Mouse (Mus musculus): ENCODE measurements at regions not wholly inside any gene's neighbourhood (a gene's known extent, or its start where the extent isn't known, plus 50 kb on each side); places are given as distances from the start of the nearest gene placed in this dataset.

DNA sequence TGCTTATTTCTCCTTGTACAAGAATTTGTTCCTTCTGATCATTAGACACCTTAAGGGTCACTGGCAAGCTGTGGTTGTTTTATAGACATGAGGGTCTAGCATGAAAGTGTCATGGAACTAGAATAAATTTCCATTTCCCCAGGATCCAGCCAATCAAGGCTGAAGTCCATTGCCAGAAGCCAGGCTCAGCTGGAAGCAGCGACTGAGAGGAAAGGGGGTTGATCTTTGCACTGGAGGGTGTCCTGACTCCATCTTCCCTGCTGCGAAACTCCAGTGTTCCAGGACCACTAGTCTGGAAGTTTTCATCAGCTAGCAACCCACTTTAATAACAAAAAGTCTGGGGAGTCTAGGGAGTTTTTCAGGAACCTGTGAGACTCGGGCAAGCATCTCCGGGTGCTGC, 517.0 kb downstream of the Kcnj2 start:
- DNase-seq = no peak

- DNase-seq = no peak
These were observed 517.6 kb downstream of the Kcnj2 start for GRCm38 (mm10) chr11:111583606-111584005.

GRCm38 (mm10) chr11:111599456-111599855, 533.5 kb downstream of the Kcnj2 start:
- no peak for DNase-seq

DNA sequence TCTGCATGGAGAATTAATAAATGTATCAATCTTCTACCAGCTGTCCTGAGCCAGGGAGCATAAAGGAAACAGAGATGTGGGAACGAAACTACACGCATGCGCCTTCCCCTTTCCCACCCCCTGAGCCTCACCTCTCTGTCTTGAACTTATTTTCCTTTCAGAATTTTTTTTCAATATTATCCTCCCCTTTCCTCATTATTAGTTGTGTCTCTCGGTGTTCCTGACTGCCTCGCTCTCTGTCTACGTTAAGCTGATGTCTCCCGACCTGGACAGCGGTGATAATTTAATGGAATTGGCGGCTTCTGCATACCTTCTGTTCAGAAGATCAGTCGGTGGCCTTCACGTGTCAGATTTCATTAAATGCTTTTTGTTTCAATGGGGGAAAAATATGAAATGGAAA, 539.2 kb downstream of the Kcnj2 start:
- DNase-seq = no peak

DNA sequence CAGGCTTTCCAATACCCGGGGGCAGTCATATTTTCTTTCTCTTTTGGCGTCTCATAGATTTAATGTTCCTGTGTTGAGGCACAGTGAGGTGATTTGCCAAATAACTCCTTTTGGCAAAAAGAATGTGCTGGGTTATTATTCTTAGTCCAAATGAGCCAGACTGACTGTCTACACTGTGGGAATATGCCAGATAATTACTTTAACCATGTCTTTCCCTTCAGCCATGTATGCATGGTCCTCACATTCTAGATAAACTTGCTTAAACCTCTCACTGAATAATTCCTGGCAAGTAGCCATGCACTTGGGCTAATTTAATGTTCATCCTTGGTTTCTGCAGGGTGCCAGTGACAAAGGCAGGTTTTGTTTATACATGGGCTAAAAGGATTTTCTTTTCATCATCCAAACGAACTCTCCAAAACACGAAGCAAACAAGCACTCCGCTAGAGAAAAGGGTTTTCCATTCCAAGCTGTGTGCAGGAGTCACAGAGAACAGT, 544.6 kb downstream of the Kcnj2 start:
- no peak for DNase-seq

GRCm38 (mm10) chr11:111643603-111644002, 577.6 kb downstream of the Kcnj2 start:
- no peak for DNase-seq

DNA sequence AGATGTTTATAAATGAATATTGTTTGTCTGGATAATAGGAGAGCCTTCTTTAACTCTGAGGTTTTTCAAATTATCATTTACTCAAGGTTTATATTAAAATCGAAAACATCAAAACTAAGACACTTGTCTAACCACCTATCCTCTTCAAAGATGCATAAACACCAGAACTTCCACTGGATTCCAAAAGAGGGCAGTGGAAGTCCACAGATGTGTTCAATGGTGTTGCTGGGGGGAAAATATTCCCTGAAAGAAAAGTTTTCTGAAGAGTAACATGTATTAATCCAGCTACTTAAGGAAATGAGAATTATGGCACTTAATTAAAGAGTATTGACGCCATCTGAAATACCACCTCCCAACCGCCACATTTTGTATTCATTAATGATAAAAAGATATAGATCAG, 586.9 kb downstream of the Kcnj2 start:
- DNase-seq = no peak

DNA sequence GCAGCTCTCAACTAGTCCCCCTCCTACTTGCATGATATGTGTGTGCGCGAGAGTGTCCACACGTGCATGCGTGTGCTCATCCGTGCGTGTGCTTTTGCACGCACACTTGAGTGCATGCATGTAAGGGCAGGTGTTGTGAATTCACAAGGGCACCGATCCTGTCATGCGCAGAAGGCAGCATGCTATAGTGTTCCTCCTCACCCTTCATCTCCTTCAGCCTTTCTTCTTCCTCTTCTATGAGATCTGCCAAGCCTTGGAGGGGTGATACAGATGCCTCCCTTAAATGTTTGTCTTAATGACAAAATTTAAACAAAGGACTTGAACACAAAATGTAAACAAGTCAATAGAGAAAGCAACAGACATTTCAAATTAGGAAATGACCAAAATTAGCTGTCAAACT, 591.8 kb downstream of the Kcnj2 start:
- DNase-seq = no peak

DNA sequence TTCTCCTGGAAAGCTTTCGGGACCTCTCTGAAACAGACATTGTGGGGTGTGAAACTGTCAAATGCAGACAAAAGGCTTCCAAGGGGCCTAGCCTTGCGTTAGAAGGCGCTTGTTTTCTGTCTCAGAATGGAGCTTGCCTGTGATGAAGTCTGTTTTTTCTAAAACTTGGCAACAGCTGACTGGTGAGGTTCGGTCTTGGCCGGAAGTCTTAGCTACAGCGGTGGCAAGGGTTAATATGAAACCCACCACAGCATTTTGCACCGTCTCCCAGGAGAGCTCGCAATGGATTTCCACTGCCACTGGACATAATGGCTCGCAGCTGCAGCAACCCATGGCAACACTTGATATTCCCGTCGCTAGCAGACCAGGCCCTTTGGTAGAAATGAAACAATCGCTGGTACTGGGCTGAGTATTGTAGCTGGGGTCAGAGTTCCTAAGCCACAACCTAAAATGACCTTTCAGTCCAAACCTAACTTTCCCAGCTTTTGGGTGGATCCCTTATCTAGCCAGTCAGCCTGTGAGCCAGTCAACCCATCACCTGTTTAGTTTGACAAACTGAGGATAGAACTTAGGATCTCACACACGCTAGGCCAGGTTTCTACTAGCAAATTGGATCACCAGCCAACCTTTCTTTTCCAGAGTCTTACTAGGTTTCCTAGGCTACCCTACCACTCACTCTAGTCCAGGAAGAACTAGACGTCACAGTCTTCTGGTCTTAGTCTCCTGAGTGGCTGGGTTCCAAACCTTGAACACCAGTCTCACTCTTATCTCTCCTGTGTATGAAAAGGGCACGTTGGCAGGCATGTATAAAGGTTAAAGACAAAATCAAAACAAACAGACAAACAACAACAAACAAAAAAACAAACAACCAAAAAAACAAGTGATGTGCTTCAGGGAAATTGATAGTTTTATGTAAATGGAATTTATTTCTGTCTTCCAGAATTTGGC, 592.7 kb downstream of the Kcnj2 start:
- DNase-seq = no peak

GRCm38 (mm10) chr11:111663269-111663668, 597.3 kb downstream of the Kcnj2 start:
- DNase-seq = no peak

- DNase-seq = no peak
These were observed 600.4 kb downstream of the Kcnj2 start for GRCm38 (mm10) chr11:111666336-111666735.

GRCm38 (mm10) chr11:111671865-111672264, 605.9 kb downstream of the Kcnj2 start:
- DNase-seq = no peak

DNA sequence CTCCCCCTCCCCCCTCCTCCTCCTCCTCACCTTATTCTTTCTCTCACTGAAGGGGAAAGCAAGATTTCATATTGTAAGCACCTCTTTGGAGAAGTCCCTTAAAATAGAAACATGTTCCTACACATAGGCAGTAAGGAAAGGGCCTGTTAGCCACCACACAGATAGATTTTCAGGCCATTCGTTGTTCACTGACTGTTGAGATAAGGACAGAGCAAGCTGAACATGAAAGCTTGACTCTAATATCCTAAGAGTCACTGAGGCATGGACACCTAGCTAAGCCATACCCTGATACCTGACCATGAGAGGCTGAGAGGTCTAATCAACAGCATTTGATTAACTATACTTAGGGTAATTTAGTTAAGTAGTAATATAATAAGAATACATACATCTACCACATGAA, 609.7 kb downstream of the Kcnj2 start:
- no peak for DNase-seq

- no peak for DNase-seq
These were observed 616.4 kb downstream of the Kcnj2 start for GRCm38 (mm10) chr11:111682341-111682740.

GRCm38 (mm10) chr11:111683909-111684308, 617.9 kb downstream of the Kcnj2 start:
- no peak for DNase-seq

DNA sequence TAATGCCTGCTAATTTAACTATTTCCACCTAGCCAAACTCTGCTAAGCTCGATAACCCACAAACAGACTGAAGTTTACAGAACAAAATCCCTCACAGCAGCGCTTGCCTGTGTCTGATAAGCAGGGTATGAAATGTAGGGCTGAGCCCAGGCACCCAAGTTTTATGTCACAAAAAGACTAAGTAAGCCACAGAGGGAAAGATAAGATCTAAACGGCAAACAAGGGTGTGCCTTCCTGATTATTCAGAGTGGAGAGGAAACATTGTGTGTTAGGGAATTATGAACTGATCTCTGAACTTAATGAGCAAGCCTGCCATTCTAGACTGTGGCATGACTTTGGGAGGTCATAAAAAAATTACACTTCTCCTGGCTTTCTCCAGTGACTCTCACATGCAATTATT, 621.8 kb downstream of the Kcnj2 start:
- DNase-seq = no peak

GRCm38 (mm10) chr11:111688186-111688860, 622.4 kb downstream of the Kcnj2 start:
- no peak for DNase-seq

DNA sequence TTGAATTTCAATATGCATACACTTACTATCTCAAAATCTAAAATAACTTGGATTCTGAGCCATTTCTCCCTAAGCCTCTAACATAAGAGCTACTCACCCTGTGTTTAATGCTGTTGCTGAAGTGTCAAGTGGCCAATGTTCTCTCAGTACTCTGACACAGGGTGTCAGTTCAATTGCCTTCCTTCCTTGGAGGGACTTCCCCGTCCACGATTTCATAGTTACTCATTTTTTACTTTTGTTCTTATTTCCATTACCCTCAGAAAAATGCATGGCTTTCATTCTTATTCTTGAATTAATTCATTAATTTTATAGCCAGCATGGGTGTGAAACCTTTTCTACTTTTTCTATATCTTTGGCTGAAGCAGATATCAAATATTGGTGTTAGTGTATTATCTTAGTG, 623.9 kb downstream of the Kcnj2 start:
- DNase-seq = no peak

- no peak for DNase-seq
These were observed 625.5 kb downstream of the Kcnj2 start for GRCm38 (mm10) chr11:111691512-111691911.

DNA sequence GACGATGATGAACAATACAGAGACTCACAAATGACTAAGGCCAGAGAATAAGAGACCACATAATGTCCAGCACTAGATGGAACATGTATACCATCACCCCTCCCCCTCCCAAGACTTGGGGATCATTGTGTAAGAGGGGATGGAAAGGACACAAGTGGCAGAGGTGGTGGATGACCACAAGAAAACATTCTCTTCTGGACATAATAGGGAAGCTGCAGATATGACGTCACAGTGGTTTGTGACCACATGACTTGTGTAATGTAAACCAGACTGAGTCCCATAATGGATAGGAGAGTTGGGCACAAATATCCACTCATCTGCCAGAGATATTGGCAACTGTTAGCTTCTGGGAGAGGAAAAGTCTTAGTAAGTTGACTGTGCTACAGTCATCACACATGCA, 630.7 kb downstream of the Kcnj2 start:
- no peak for DNase-seq

DNA sequence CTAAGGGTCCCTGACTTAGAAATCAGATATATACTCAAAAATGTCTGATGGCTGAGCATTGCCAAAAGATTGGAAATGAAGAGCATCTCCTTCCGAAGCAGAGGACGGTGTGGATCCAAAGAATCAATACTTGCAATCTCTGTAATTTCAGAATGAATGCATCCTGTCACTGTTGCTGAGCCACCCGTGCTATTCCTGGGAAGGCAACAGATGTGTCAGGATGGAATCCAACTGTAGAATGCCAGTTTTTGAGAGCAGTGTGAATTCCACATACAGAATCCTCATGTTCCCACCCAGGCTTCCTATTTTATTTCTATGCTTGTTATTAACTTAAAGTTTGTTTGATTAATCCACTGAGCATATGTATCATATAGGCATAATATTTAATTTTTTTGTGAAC, 633.9 kb downstream of the Kcnj2 start:
- no peak for DNase-seq

- DNase-seq = no peak
These were observed 640.9 kb downstream of the Kcnj2 start for GRCm38 (mm10) chr11:111706882-111707281.

- no peak for DNase-seq
These were observed 649.4 kb downstream of the Kcnj2 start for GRCm38 (mm10) chr11:111715401-111715800.

Data from gastrocnemius, postnatal 25 days (tissue).